Mouse (Mus musculus): ENCODE data around the gene Syf2.

Syf2 gene

GRCm38 (mm10) chr4:134968605-134968976, 37.9 kb downstream of the Syf2 start:
- DNase-seq (ENCODE audit: low read depth, low spot score): no peak

- no peak for DNase-seq (ENCODE audit: low read depth, low spot score)
Observed at GRCm38 (mm10) chr4:134975261-134975928, 44.7 kb downstream of the Syf2 start.

- DNase-seq (ENCODE audit: low read depth, low spot score): no peak
Observed at GRCm38 (mm10) chr4:134975929-134976308, 45.2 kb downstream of the Syf2 start.

GRCm38 (mm10) chr4:134978930-134979329, 48.2 kb downstream of the Syf2 start:
- no peak for DNase-seq (ENCODE audit: low read depth, low spot score)

GRCm38 (mm10) chr4:134981959-134982431, 51.3 kb downstream of the Syf2 start:
- no peak for DNase-seq (ENCODE audit: low read depth, low spot score)

GRCm38 (mm10) chr4:134983136-134983535, 52.4 kb downstream of the Syf2 start:
- no peak for DNase-seq (ENCODE audit: low read depth, low spot score)

- DNase-seq (ENCODE audit: low read depth, low spot score): no peak
Observed at GRCm38 (mm10) chr4:134984555-134984954, 53.9 kb downstream of the Syf2 start.

- no peak for DNase-seq (ENCODE audit: low read depth, low spot score)
Observed at GRCm38 (mm10) chr4:134985626-134986335, 55.1 kb downstream of the Syf2 start.

GRCm38 (mm10) chr4:134986336-134986635, 55.6 kb downstream of the Syf2 start:
- no peak for DNase-seq (ENCODE audit: low read depth, low spot score)

GRCm38 (mm10) chr4:134986963-134987362, 56.3 kb downstream of the Syf2 start:
- DNase-seq (ENCODE audit: low read depth, low spot score): no peak
